Mouse (Mus musculus): ENCODE data around the gene Doc2b. TPM values are rescaled to one million over a fixed set of nuclear protein-coding genes. Genes with fewer than 3 reads are reported as not detected.

Gene Doc2b
- total RNA-seq (2021): 1 to 10 TPM; 1.1 to 1.6 TPM
- long read RNA-seq, experiment 1: 0 reads
- long read RNA-seq, experiment 2: 0 reads

DNA sequence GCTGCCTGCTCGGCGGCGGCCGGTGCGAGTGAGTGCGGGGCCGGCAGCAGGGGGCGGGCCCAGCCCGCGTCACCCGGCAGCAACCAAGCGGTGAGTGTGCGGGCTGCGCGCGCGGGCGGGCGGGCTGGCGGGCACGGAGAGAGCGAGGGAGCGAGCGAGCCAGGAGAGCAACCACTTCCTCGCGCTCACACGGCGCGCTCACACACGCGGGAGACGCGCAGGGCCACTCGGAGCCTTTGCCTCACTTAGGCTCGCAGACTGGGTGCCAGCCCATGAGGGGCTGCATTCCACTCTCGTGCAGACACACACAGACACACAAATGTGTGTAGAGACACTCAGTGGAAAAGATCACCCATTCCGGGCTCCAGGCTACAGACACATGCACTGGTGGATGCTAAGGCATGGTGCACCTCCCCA is at the start of gene Doc2b:
TSS of gene Doc2b (minus strand) at position 21 of the 417 bp plus-strand sequence.
- peak in 1 of 2 experiments; percentile 24 for DNase-seq (ENCODE audit: low spot score in 2 of 2)

DNA sequence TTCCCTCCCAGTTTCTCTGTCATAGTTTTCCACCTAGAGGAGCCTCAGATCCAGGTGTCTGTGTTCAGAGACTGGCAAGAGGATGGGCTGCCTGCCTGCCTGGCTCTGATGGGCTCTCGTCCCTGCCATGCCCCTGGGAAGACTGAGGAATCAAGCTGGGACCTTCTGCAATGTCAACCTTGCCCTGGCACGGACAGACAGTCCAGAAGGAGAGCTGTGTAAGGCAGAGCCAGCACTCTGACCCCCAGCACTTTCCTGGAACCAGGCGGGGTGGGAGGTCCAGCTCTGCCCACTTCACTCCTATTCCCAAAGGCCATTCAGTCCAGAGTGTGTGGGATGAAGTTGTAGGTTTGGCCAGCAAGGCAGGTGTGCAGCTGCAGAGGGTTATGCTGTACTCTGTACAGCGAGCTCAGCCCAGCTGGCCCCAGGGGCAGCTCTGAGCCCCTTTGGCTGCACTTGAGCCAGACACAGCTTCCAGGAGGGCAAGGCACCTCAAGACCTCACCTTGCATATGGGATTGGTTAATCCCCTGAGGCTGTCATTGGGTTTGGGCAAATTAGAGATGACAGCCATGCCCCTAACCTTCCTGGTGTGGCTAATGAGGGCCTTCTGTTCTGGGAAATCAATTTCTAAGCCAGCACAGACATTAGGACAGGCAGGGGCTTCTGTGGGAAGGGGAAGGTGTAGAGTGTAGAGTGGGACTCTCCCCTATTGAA is 47.2 kb upstream of the Doc2b start:
- no peak for DNase-seq (ENCODE audit: low spot score in 2 of 2)

DNA sequence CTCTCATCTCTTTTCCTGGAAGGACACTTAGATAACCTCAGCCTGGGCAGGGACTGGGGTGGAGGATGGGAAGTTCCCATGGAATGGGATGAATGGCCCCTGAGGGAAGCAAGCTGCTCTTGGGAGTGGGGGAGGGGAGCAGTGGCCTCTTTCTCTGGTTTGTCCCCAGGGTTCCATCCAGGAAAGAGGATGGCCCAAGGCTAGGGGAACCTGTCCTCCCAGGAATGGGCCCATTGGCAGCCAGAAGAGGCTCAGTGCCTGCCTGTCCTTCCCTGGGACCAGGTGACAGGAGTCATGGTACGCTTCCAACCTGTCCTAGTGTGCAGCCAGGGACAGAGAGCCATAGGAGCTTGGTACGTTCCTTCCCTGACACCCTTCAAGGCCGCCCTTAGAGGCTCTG is 45.7 kb upstream of the Doc2b start:
- no peak for DNase-seq (ENCODE audit: low spot score in 2 of 2)

DNA sequence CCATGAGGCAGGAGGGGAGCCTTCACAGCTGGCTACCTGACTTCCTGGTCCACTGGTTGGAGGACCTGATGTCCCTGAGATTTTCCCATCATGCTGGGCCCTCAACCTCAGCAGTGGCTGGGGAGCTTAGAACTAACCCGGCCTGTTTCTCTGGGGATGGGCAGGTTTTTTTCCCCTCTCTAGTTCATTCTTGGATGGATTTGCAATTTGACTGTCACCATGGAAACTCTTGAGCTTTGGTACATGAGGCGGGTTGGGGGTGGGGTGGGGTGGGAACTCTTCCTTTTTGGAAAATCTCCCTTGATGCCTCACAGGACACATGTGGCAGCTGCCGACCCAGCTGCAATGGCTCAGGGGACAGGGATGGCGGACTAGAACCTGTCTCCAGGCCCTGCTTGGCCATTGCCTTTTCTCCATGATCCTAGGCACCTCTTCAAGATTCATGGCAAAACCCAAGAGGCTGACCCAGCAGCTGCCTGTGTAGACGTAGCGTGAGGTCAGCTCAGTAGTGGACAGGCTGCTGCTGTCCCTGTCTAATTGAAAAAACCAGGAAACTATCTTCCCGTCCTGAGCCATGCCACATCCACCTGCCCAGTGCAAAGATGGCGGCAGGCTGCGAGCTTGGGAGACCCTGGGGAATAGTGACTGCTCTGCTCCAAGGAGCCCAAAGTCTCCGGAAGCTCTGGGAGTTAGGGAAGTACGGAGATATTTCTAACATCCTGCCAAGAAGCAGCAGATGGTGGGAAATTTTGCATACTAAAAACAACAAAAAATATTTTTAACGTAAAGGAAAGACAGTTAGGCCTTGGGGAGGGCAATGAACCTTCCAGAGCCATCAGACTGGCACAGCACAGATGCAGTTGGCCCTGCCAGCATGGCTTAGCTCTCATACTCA is 43.9 kb upstream of the Doc2b start:
- no peak for DNase-seq (ENCODE audit: low spot score in 2 of 2)

DNA sequence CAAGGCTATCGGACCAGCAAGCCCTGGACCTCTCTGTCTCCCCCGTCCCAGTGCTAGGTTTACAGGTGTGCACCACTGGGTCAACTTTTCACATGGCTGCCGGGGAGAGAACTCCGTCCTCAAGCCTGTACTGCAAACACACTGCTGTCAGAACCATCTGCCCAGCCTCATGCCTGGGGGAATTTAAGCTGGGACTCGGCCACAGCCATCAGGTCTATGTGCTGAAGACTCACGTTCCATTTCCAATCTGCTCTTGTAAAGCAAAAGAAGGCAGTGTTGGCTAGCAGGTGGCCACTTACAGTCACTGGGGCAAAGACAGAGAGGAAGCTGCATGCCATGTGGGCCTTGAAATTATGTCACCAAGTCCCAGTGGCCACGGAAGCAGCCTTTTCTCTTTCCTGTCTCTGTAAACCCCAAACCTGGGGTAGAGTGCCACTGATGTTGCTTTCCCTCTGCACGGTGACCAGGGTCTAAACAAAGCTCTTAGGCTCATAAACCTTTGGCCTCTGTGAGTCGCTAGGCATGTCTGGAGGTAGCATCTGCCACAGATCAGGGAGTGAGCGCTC is 43.1 kb upstream of the Doc2b start:
- DNase-seq (ENCODE audit: low spot score in 2 of 2): no peak

DNA sequence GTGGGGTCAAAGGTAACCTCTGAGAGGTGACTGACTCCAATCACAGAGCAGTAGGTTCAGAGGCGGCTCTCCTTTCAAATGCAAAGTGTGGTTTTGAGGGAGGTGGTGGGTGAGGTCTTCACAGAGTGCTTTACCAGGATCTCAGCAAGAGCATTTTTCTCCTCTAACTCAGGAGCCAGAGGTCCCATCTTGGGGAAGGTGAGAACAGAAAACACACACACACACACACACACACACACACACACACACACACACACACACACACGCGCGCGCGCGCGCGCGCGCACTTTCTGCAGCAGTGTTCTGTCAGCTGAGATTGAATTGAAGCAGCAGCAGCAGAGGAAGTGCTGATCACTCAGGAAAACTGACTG is 40.4 kb upstream of the Doc2b start:
- DNase-seq (ENCODE audit: low spot score in 2 of 2): no peak

DNA sequence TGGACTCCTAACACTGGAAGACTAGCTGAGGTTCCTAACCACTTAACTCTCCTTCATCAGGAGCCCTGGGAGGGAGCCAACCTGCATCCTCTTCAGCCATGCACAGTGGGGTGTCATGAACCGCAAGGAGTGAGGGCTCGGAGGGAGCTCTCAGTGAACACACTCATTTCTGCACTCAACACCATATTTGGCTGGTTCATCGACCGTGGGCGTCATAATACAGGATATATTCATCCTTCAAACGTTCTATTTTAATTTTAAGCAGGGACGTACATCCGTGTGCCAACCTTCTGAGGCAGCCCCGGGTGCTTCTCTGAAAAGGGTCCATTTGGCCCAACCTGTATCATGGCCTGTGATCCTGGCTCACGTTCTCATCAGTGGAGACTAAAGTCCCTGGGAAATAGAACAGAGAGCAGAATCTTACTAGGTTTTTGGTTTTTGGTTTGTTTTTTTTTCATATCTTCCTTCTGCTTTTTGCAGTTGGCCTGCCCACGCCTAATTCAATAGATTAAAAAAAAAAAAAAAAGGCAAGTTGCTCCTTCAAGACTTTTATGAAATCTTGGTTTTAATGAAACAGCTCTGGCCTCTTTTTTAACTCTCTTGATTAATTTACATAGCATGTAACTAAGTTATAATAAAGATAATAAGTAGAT is 39.9 kb upstream of the Doc2b start:
- DNase-seq (ENCODE audit: low spot score in 2 of 2): no peak

DNA sequence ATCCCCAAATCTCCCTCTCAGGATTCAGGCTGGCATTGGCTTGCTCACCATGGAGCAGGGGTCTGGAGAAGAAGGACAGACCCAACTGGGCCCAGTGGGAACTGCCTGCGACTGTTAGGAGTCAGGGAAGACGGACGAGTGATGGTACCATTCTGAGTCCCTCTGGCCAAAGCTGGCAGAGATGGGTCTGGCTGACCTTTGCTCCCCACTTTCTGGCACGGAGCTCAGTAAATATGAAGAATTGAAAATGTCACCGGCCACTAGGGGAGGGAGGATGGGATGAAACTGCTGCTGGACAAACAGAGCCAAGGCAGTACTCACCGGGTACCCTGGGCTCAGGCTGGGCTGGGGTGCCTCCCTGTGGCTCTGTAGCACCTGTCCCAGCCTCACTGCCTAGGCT is 37.2 kb upstream of the Doc2b start:
- DNase-seq (ENCODE audit: low spot score in 2 of 2): no peak

DNA sequence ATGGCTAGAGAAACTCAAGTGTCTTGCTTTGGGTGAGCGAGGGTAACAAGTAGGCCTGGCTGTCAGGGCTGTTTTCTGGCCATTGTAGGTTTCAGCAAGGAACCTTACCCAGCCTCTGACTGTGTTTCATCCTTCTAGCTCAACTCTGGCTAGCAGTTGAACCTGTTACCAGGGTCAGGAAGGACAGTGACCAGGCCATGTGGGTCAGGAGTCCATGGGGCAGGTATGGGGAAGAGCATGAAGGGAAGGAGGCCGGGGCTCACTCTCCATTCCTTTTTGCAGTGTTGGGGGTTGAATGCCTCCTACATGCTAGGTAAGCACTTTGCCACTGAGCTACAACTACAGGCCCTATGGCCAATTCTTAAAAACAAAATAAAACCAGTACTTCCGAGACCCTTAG is 34.5 kb upstream of the Doc2b start:
- DNase-seq (ENCODE audit: low spot score in 2 of 2): no peak

DNA sequence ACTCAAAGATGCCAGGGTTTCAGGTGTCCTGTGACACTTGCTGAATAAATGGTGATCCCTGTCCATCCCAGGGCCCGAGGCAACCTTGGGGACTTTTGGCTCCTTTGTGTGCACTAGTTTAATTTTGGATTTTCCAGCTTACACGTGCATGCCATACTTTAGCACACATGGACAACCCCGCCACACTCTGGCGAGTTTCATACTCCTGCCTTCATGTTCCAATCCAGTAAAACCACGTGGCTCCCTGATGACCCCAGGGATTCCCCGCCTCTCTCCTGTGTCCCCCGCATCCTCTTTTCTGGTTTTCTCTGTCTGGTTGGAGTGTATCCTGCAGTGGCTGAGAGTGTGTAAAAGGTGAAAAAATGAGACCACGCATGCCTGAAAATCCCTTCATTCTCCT is 31.6 kb upstream of the Doc2b start:
- no peak for DNase-seq (ENCODE audit: low spot score in 2 of 2)

DNA sequence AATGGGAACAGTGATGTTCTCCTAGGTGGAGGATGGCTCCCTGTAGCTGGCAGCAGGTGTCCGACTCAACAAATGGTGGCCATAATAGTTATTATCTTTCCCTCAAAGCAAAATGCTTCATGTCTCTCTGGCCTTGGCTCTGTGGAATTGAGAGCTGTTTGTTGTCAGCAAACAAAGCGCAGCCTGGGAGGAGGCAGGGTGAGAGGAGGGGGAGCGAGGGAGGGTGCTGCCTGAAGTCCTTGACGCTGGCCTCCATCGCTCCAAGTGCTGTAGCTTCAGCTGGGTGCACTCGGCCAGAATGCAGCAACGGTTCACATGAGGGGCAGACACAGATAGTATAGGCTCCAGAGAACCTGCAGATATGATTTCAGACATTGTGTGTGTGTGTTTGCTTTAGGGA is 27.7 kb upstream of the Doc2b start:
- no peak for DNase-seq (ENCODE audit: low spot score in 2 of 2)

DNA sequence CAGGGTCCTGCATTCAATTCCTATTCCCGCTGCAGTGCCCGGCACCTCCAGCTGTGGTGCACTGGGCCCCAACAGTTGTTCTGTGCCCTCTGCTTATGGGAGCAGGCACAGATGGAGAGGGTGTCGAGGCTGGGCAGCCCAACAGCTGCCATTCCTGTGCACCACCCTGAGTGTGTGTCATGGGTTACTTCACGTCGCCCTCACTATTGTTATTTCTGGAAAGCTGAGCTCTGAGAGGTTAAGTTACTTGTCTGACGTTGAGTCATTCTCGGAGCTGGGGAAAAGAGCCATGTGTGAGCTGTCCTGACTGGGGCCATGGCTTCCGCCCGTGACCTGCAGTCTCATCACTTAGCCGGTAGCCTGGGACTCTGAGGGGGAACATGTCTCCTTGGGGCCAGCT is 17.2 kb upstream of the Doc2b start:
- peak in 1 of 2 experiments; percentile 25 for DNase-seq (ENCODE audit: low spot score in 2 of 2)

DNA sequence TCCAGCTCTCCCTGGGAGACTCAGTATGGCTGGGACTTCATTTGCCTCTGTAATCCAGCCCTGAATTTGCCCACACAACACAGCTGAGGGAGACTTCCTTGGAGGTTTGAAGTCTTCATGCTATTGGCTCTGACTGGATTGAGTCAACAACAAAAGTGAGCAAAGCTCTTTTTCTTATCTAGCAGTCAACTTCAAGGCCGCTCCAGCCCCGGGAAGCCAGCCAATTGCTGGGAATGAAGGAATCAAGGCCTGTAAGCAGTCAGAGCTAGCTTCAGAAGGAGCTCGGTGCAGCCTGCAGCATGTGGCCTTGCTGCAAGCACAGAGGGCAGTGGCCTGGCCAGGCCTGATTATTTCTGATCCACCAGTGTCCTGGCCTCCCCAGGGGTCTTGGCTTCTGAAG is 16.1 kb upstream of the Doc2b start:
- peak; percentile 68 to 85 for DNase-seq (ENCODE audit: low spot score in 2 of 2)

DNA sequence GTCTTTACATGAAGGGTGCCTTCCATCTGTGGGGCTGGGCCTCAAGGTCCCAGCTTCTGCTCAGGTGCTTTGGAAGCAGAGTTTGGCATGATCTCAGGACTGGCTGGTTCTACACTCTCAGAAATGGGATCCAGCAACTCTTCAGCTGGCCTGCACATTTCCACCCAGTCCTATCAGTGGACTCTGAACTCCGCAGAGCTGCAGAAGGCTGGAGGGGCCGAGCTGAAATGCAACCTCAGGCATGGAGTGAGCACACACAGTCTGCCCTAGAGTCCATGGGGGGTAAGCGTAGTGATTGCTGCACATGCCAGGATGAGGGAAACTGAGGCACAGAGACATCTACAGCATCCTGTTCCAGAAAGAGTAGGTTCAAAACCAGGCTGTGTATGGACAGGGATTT is 14.7 kb upstream of the Doc2b start:
- no peak for DNase-seq (ENCODE audit: low spot score in 2 of 2)

DNA sequence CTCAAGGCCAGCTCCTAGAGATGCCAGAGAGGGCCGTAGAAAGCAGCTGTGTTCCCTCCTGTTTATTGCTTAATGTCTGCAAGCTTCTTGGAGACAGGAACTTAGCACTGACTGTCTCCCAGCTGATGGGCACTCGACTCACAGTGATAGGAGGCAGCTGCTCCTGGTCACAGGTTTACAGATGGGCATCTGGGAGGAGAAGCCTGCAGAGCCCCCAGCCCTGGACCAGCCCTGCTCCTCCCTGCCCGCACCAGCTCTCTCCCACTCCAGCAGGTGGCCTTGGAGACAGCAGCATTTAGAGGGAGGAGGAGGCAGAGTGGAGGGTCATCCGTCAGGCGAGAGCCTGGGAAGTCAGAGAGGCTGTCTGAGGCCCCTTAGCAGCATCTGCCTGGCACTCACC is 11.6 kb upstream of the Doc2b start:
- no peak for DNase-seq (ENCODE audit: low spot score in 2 of 2)

DNA sequence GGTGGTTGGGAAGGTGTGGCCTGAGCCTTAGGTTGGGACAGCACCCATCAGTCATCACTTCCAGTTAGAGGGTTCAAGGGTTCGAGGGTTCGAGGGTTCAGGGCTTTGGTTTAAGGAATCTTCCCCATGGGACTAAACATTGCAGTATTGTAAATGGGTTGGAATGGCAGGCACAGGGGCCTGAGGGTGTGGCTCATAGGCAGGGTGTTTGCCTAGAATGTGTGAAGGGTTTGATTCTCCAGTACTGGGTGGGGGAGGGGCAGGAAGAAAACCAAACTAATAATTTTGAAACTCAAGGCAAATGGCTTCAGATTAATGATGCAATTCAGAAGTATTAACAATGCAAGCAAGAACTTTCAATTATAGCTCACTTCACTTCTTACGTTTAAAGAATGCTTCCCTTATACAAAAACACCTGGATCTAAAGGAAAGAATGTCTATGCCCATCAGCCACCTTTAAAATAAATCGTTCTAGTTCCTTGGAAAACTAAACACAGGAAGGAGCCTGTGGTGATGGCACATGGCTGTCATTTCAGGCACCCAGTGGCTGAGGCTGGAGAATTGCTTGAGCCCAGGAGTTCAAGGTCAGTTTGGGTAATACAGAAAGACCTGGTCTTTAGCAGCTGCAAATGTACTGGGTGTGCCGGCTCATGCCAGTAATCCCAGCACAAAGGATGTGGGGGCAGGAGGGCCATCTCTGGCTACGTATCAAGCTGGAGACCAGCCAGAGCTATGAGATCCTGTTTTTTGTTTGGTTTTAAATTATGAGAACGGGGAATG is 6.1 kb upstream of the Doc2b start:
- no peak for DNase-seq (ENCODE audit: low spot score in 2 of 2)

DNA sequence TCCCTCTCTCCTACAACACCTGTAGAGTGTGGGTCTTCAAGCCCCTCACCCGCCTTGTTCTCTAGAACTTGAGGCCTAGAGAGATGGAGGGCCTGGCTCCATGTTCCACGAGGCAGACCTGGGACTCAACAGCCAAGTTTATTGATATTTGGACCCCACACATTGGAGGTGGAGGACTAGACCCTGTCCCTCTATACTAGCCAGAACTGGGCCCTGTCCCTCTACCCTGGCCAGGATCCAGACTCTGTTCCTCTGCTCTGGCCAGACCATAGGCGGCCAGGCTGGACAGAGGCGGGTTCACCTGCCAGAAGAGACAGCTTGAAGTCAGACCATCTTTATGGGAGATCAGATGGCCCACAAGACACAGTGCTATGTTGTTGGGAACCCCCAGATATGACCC is 5.5 kb upstream of the Doc2b start:
- DNase-seq (ENCODE audit: low spot score in 2 of 2): no peak

DNA sequence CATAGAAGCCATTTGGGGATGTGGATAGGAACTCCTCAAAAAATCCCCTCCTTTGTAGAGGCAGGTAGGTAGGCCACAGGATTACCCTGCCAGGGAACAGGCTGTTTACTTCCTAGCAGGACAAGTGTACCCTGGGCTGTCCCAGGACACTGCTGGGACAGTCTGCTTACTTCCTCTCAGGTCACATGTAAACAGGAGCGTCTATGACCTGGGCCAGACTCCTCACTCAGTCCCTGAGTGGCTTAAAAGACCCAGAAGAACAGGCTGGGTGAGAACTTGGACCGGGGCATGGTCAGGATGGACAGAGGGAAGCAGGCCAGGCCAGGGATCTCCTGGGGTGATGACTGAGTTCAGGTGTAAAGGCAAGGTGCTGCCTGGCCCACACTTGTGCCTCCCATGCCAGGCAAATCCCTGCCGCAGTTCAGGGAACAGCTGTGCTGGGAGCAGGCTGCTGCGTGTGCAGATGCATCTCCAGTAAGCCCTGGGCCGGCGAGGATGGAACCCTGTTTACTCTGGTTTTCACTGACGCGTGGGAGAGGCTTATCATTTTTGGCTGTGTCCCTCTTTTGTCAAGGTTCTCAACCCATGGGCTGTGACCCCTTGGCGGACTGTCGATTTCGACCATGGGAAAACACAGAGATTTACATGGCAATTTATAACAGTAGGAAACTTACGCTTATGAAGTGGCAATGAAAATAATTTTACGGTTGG is 842 bp upstream of the Doc2b start:
- no peak for DNase-seq (ENCODE audit: low spot score in 2 of 2)

DNA sequence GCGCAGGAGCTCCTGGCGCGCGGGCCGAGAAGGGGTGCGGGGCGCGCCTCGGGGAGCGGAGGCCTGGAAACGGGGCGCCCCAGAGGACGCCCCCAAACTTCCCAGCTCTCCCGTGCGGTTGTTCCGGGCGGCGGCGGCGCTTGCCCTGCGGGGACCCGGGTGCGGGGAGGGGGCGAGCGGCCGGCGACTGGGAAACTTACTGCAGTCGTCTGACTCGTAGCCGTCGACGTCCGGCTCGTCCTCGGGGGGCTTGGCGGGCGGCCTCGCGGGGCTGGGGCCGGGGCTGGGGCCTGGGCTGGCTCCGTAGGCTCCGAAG is 570 bp downstream of the Doc2b start:
- no peak for DNase-seq (ENCODE audit: low spot score in 2 of 2)

DNA sequence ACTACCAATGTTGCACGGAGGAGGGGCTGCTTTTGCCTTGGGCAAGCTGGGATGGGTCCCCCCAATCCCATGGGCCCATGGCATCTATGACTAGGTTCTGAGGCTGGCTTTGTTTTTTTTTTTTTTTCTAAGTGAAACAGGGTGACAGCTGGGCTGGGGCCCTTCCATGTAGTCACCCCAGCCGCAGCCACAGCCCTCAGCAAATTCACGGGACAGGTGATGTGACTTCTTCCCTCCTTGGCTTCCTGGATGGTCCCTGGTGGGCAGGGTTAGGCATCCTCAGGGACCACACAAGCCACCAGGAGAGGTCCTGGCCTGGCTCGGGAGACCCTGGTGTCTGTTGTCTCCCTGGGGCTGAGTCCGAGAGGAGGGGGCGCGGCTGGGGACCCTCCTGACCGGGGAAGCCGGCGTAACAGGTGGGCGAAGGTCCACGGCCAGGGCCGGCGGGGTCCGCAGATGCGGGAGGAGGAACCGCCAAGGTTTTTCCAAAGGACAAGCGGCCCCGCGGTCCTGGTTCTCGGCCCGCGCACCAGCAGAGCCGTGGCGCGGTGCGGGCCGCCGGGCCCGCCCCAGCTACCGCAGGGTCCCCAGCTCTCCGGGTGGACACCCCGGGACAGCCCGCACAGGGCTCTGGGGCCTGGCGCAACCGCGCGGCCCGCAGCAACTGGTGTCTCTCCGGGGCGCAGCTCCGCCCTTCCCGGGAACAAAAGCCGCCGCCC is 1.1 kb downstream of the Doc2b start:
- no peak for DNase-seq (ENCODE audit: low spot score in 2 of 2)

Data from gastrocnemius, postnatal 4 days (tissue).